Mouse (Mus musculus) left cerebral cortex, postnatal 25 days (tissue): ENCODE data around the gene Vpreb1. TPM values are rescaled to one million over a fixed set of nuclear protein-coding genes. Genes with fewer than 3 reads are reported as not detected.

ENCODE experiments used
- DNase-seq, 2 experiments: peaks; one replicate each; pipeline ENCODE4 v3.0.0; 2022; ENCODE audit warnings: low spot score in 2 of 2, mixed read lengths in 1 of 2
- intact Hi-C: fragments of 180-260 bp; cut with DNase I; formaldehyde crosslinking; loops from one replicate; pipeline ENCODE4 v1.15.1; 2025
- total RNA-seq, 2 experiments: library from RNA; stranded (reverse); gene quantifications; 2 replicates each; pipeline ENCODE4 v1.2.3; 2021

The Vpreb1 gene
- not detected for total RNA-seq

GRCm38 (mm10) chr16:16870617-16871331 lies at the start of gene Vpreb1, which contains the start of gene Top3b:
Vpreb1 (minus strand) TSS chr16:16870843.
Top3b (plus strand) TSS chr16:16870736.
- DNase-seq = peak; percentile 87 to 96
- intact Hi-C loops = loop anchor here (5.0 to 10.0 kb wide), 3 partner anchors 273 to 568 kb away; partner anchors contain the start of genes Dnm1l and Yars2

GRCm38 (mm10) chr16:16918441-16919117 lies 47.9 kb upstream of the Vpreb1 start:
- DNase-seq = peak; percentile 34 to 84
- intact Hi-C loops = no loop called here

GRCm38 (mm10) chr16:16913440-16913839 lies 42.8 kb upstream of the Vpreb1 start:
- intact Hi-C loops = loop anchor here (5.0 kb wide), 1 partner anchor 119 kb away; no protein-coding TSS in a partner anchor
- peak in 1 of 2 experiments; percentile 79 for DNase-seq

GRCm38 (mm10) chr16:16911641-16912597 lies 41.3 kb upstream of the Vpreb1 start:
- intact Hi-C loops = loop anchor here (2.0 to 5.0 kb wide), 3 partner anchors 15 to 120 kb away; partner anchors contain the start of gene Ppm1f
- peak; percentile 67 to 75 for DNase-seq

GRCm38 (mm10) chr16:16907799-16908198 lies 37.2 kb upstream of the Vpreb1 start:
- intact Hi-C loops = no loop called here
- DNase-seq = no peak

- intact Hi-C loops = no loop called here
- no peak for DNase-seq
Observed at GRCm38 (mm10) chr16:16903188-16903587, 32.5 kb upstream of the Vpreb1 start.

GRCm38 (mm10) chr16:16902329-16902728 lies 31.7 kb upstream of the Vpreb1 start:
- intact Hi-C loops = no loop called here
- DNase-seq = no peak

- intact Hi-C loops = loop anchor here (2.0 kb wide), 1 partner anchor 14 kb away; no protein-coding TSS in a partner anchor
- DNase-seq = no peak
Observed at GRCm38 (mm10) chr16:16897056-16897584, 26.5 kb upstream of the Vpreb1 start.

GRCm38 (mm10) chr16:16896382-16897055 lies 25.9 kb upstream of the Vpreb1 start, which contains the start of gene Ppm1f:
Ppm1f (plus strand) TSS chr16:16896469.
- intact Hi-C loops = loop anchor here (2.0 kb wide), 1 partner anchor 14 kb away; no protein-coding TSS in a partner anchor
- DNase-seq = peak; percentile 94 to 98

GRCm38 (mm10) chr16:16896015-16896381 lies 25.4 kb upstream of the Vpreb1 start:
- intact Hi-C loops = loop anchor here (2.0 kb wide), 1 partner anchor 15 kb away; no protein-coding TSS in a partner anchor
- no peak for DNase-seq

- intact Hi-C loops = no loop called here
- no peak for DNase-seq
Observed at GRCm38 (mm10) chr16:16892366-16892765, 21.7 kb upstream of the Vpreb1 start.

GRCm38 (mm10) chr16:16888341-16888740 lies 17.7 kb upstream of the Vpreb1 start:
- no peak for DNase-seq
- intact Hi-C loops = no loop called here

- intact Hi-C loops = loop anchor here (10.0 kb wide), 1 partner anchor 524 kb away; the partner anchor contains the start of gene Dnm1l
Observed at GRCm38 (mm10) chr16:16879025-16879424, 8.4 kb upstream of the Vpreb1 start.

GRCm38 (mm10) chr16:16870241-16870616 lies 414 bp downstream of the Vpreb1 start:
- intact Hi-C loops = loop anchor here (5.0 to 10.0 kb wide), 3 partner anchors 273 to 568 kb away; partner anchors contain the start of genes Dnm1l and Yars2
- DNase-seq = no peak

More at GRCm38 (mm10) chr16:16879025-16879424, 8.4 kb upstream of the Vpreb1 start:
- DNase-seq = no peak

GRCm38 (mm10) chr16:16865696-16866561 lies 4.7 kb downstream of the Vpreb1 start:
- intact Hi-C loops = no loop called here
- DNase-seq = no peak

GRCm38 (mm10) chr16:16865217-16865616 lies 5.4 kb downstream of the Vpreb1 start:
- intact Hi-C loops = no loop called here
- DNase-seq = no peak

GRCm38 (mm10) chr16:16863978-16864377 lies 6.7 kb downstream of the Vpreb1 start, which contains the start of gene Igll1:
Igll1 (minus strand) TSS chr16:16863985.
- intact Hi-C loops = no loop called here
- DNase-seq = no peak
